Mouse (Mus musculus) myocyte (in vitro differentiated cells): ENCODE measurements around the gene Mrpl52. TPM values are rescaled to one million over a fixed set of nuclear protein-coding genes. Genes with fewer than 3 reads are reported as not detected.

Source experiments
- H3K27me3 ChIP-seq: one replicate; pipeline ENCODE4 v1.6.1; 2011; ENCODE audit not compliant: control insufficient read depth, insufficient read depth, insufficient read length
- H3K36me3 ChIP-seq: one replicate; pipeline ENCODE4 v1.6.1; 2011; ENCODE audit not compliant: control insufficient read depth, insufficient read depth
- H3K4me2 ChIP-seq: one replicate; pipeline ENCODE4 v1.6.1; 2011; ENCODE audit warnings: low read depth, control low read depth
- H3K4me3 ChIP-seq: one replicate; pipeline ENCODE4 v1.5.1; 2011; ENCODE audit warnings: mild to moderate bottlenecking, control low read depth, moderate library complexity
- H3K79me2 ChIP-seq: one replicate; pipeline ENCODE4 v1.6.1; 2011; ENCODE audit not compliant: control insufficient read depth, insufficient read depth
- H3ac ChIP-seq: one replicate; pipeline ENCODE4 v1.6.1; 2011; ENCODE audit not compliant: control insufficient read depth, insufficient read length
- CEBPB ChIP-seq: IDR thresholded peaks from 2 replicates; pipeline ENCODE4 v1.6.1; 2011; ENCODE audit warnings: mild to moderate bottlenecking, moderate library complexity; ENCODE audit not compliant: poor library complexity, insufficient read depth, severe bottlenecking
- E2F4 ChIP-seq: IDR thresholded peaks from one replicate; pipeline ENCODE4 v1.6.1; 2011; ENCODE audit warnings: mild to moderate bottlenecking, control low read depth, moderate library complexity; ENCODE audit not compliant: insufficient read depth
- MAX ChIP-seq: IDR thresholded peaks from one replicate; pipeline ENCODE4 v1.6.1; 2011; ENCODE audit warnings: low read depth, mild to moderate bottlenecking, control low read depth
- MYOD1 ChIP-seq, 3 experiments: IDR thresholded peaks; one replicate each; pipeline ENCODE4 v1.6.1; 2011; ENCODE audit warnings: control low read depth in 2 of 3, low read depth in 2 of 3, mild to moderate bottlenecking in 2 of 3, moderate library complexity in 1 of 3; ENCODE audit not compliant: insufficient read length in 2 of 3, control insufficient read depth in 1 of 3
- MYOG ChIP-seq, 3 experiments: IDR thresholded peaks; one replicate each; pipeline ENCODE4 v1.6.1; 2011; ENCODE audit warnings: control low read depth in 2 of 3, low read depth in 2 of 3, mild to moderate bottlenecking in 2 of 3; ENCODE audit not compliant: insufficient read length in 2 of 3, control insufficient read depth in 1 of 3, insufficient read depth in 1 of 3
- POLR2A ChIP-seq: IDR thresholded peaks from one replicate; pipeline ENCODE4 v1.6.1; 2011; ENCODE audit warnings: low read depth, mild to moderate bottlenecking, control low read depth, moderate library complexity; ENCODE audit not compliant: insufficient read length
- POLR2AphosphoS2 ChIP-seq: IDR thresholded peaks from one replicate; pipeline ENCODE4 v1.6.1; 2011; ENCODE audit warnings: low read depth, control low read depth; ENCODE audit not compliant: insufficient read length
- REST ChIP-seq: IDR thresholded peaks from one replicate; pipeline ENCODE4 v1.6.1; 2011; ENCODE audit warnings: mild to moderate bottlenecking, control low read depth, moderate library complexity; ENCODE audit not compliant: insufficient read depth, insufficient read length
- SRF ChIP-seq: IDR thresholded peaks from one replicate; pipeline ENCODE4 v1.6.1; 2011; ENCODE audit warnings: low read depth; ENCODE audit not compliant: control insufficient read depth, insufficient read length
- TCF12 ChIP-seq: IDR thresholded peaks from one replicate; pipeline ENCODE4 v1.6.1; 2011; ENCODE audit warnings: mild to moderate bottlenecking, control low read depth; ENCODE audit not compliant: poor library complexity, insufficient read depth, severe bottlenecking
- TCF3 ChIP-seq: IDR thresholded peaks from one replicate; pipeline ENCODE4 v1.6.1; 2011; ENCODE audit warnings: low read depth, control low read depth; ENCODE audit not compliant: insufficient read length
- USF1 ChIP-seq: IDR thresholded peaks from one replicate; pipeline ENCODE4 v1.6.1; 2011; ENCODE audit warnings: low read depth, mild to moderate bottlenecking, control low read depth, moderate library complexity
- polyA plus RNA-seq: library from polyadenylated mRNA; unstranded; fragments of >200 nt; fragmentation: generic; extraction: Trizol; gene quantifications from one replicate; pipeline ENCODE4 v1.2.1, GENCODE M21; 2012; ENCODE audit warnings: missing spikeins

Mrpl52 gene
- polyA plus RNA-seq, 1 experiment = 483 TPM

DNA sequence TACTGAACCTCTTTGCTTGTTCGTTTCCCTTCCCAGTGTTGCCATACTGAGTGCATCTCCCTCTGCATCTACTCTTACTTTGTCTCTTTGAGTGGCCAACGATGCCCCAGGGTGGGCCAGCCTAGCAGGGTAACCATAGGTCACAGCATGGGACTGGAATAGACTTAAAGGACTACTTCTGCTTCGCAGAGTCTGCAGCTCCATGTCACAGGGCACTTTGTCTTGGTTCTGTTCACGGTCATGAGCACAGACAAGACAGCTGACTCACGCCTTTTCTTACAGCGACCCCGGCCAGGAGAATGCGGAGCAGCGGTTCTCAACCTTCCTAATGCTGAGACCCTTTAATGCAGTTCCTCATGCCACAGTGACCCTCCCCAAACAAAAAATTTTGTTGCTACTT, 44.1 kb upstream of the Mrpl52 start:
- TF ChIP-seq MYOD1 (IDR thresholded peaks at IDR 0.05; ENCODE audit: control insufficient read depth in 1 of 3, insufficient read length in 2 of 3, low read depth in 2 of 3) (no peak), MYOG (IDR thresholded peaks at IDR 0.05; ENCODE audit: control insufficient read depth in 1 of 3, insufficient read depth in 1 of 3, insufficient read length in 2 of 3, low read depth in 2 of 3) (no peak), TCF12 (no peak), POLR2A (no peak), SRF (no peak), MAX (no peak), USF1 (no peak), TCF3 (no peak), REST (no peak), CEBPB (no peak), E2F4 (no peak), POLR2AphosphoS2 (no peak)

DNA sequence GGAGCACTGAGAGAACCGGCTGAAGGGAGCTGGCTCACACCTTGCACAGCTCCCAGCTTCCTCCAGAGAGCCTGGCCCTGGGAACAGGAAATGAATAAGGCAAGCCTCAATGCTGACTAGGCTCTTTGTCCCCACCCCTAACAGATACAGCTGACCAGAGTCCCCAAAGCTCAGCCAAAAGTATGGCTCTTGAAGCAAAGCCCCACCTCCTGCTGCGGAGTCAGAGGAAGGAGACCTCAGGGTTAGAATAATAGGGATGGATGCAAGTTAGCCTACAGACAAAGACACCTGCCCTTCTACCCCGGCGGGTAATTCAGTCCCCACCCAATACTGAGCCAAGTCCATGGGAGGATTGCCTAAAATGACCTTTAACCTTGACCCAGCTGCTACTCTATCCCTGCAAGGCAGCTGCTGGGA, 43.3 kb upstream of the Mrpl52 start:
- no peak overlapping the region for H3K4me2 ChIP-seq
- H3K79me2 ChIP-seq = no peaks in the 10 kb centered on the region
- H3K36me3 ChIP-seq = no peaks in the 10 kb centered on the region
- TF ChIP-seq E2F4 = no peak
- TF ChIP-seq REST = no peak
- TF ChIP-seq TCF12 = no peak
- no peak for TF ChIP-seq POLR2AphosphoS2
- TF ChIP-seq TCF3 = no peak
- no peak for TF ChIP-seq MYOG (IDR thresholded peaks at IDR 0.05; ENCODE audit: control insufficient read depth in 1 of 3, insufficient read depth in 1 of 3, insufficient read length in 2 of 3, low read depth in 2 of 3)
- TF ChIP-seq MYOD1 (IDR thresholded peaks at IDR 0.05; ENCODE audit: control insufficient read depth in 1 of 3, insufficient read length in 2 of 3, low read depth in 2 of 3) = no peak
- no peak for TF ChIP-seq USF1
- no peaks in the 10 kb centered on the region for H3K27me3 ChIP-seq
- H3K4me3 ChIP-seq = no peak overlapping the region
- no peak overlapping the region for H3ac ChIP-seq

More for the DNA sequence above, 44.1 kb upstream of the Mrpl52 start:
- no peaks in the 10 kb centered on the region for H3K79me2 ChIP-seq
- no peak overlapping the region for H3K4me2 ChIP-seq
- no peaks in the 10 kb centered on the region for H3K27me3 ChIP-seq
- H3K36me3 ChIP-seq = no peaks in the 10 kb centered on the region
- no peak overlapping the region for H3ac ChIP-seq
- no peak overlapping the region for H3K4me3 ChIP-seq

DNA sequence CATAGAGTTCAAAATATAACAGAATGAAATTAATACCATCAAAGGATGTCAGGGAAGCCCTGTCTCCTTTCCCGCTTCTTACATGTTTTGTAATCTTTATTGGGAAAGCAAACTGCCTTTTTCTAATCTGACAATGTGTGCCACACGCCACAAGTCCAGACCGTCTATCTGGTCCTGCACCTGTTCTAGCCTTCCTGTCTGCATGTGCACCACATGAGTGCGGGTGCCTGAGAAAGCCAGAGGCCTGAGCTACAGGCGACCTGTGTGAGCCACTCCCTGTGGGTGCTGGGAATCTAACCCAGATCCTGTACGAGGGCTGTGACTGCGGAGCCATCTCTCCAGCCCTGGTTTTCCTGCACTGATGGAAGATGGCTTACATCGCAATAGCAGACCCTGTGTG, 42.3 kb upstream of the Mrpl52 start:
- no peak for TF ChIP-seq MAX
- no peak for TF ChIP-seq REST
- no peak for TF ChIP-seq SRF
- peak in 1 of 3 experiments; percentile 33 for TF ChIP-seq MYOG (IDR thresholded peaks at IDR 0.05; ENCODE audit: control insufficient read depth in 1 of 3, insufficient read depth in 1 of 3, insufficient read length in 2 of 3, low read depth in 2 of 3)
- no peak for TF ChIP-seq E2F4
- no peak for TF ChIP-seq USF1
- H3K27me3 ChIP-seq = no peaks in the 10 kb centered on the region
- H3K4me3 ChIP-seq = no peak overlapping the region
- H3K36me3 ChIP-seq = no peaks in the 10 kb centered on the region
- no peaks in the 10 kb centered on the region for H3K79me2 ChIP-seq
- no peak overlapping the region for H3K4me2 ChIP-seq
- H3ac ChIP-seq = no peak overlapping the region

GRCm38 (mm10) chr14:54385968-54386618, 40.6 kb upstream of the Mrpl52 start:
- Histone ChIP-seq H3K27me3 (no peaks in the 10 kb centered on the region), H3K79me2 (no peaks in the 10 kb centered on the region), H3ac (no peak overlapping the region), H3K4me2 (no peak overlapping the region), H3K36me3 (no peaks in the 10 kb centered on the region), H3K4me3 (no peak overlapping the region)
- TF ChIP-seq POLR2A = no peak
- no peak for TF ChIP-seq SRF
- no peak for TF ChIP-seq MYOG (IDR thresholded peaks at IDR 0.05; ENCODE audit: control insufficient read depth in 1 of 3, insufficient read depth in 1 of 3, insufficient read length in 2 of 3, low read depth in 2 of 3)
- TF ChIP-seq CEBPB = no peak
- no peak for TF ChIP-seq MYOD1 (IDR thresholded peaks at IDR 0.05; ENCODE audit: control insufficient read depth in 1 of 3, insufficient read length in 2 of 3, low read depth in 2 of 3)
- no peak for TF ChIP-seq E2F4
- no peak for TF ChIP-seq MAX
- TF ChIP-seq TCF12 = no peak
- TF ChIP-seq USF1 = no peak
- TF ChIP-seq TCF3 = no peak
- no peak for TF ChIP-seq REST
- no peak for TF ChIP-seq POLR2AphosphoS2

DNA sequence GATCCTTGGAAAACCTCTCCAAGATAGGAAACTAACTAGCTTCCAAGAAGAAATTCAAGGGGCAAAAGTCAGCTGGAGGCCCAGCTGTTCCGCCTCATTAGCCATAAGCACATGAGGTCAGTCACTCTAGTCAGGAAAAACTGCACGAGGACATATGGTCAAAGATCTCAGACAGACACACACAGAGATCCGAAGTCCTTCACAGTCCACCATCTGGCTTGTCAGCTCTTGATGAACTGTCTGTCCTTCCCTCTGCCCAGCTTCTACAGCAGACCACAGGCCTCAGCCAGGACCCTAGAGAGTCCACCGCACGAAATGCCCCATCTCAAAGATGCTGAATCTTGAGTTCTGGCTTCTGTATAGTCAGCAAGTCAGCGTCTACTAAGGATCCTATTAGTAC, 39.2 kb upstream of the Mrpl52 start:
- Histone ChIP-seq H3ac (no peak overlapping the region), H3K36me3 (no peaks in the 10 kb centered on the region), H3K79me2 (no peaks in the 10 kb centered on the region), H3K27me3 (no peaks in the 10 kb centered on the region), H3K4me3 (no peak overlapping the region), H3K4me2 (no peak overlapping the region)
- no peak for TF ChIP-seq SRF
- peak in 2 of 3 experiments; percentile 27 to 45 for TF ChIP-seq MYOD1 (IDR thresholded peaks at IDR 0.05; ENCODE audit: control insufficient read depth in 1 of 3, insufficient read length in 2 of 3, low read depth in 2 of 3)
- TF ChIP-seq TCF12 = no peak
- TF ChIP-seq REST = no peak
- no peak for TF ChIP-seq CEBPB
- TF ChIP-seq USF1 = no peak
